Mouse (Mus musculus): ENCODE measurements around the gene 3110040M04Rik.
"Not testable (repeated sequence)": the region's sequence is repeated elsewhere in the genome, so short reads cannot be mapped to it uniquely, and the experiment has no call there.

Gene 3110040M04Rik

DNA sequence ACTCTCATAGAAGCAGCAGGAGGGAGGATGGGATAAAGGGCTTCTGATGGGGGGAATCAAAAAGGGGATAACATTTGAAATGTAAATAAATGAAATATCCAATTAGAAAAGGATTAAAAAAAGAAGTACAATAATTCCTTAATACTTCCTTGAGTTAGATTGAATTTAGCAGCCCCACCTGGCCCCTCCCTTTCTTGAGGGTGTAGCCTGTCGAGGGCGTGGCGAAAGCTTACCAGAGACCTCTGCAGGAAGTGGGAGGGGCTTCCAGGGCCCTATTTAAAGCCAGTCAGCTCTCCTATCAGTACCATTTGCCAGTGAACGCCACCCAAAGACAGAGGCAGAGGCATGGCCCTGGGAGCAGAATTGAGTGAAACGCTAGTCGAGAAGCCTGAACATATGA is at the start of gene 3110040M04Rik:
Gene 3110040M04Rik (plus strand): TSS at position 304 of the 400 bp plus-strand sequence.
- not testable (repeated sequence) for DNase-seq

GRCm38 (mm10) chr1:151154131-151154530 is 49.8 kb upstream of the 3110040M04Rik start:
- DNase-seq: not testable (repeated sequence)

DNA sequence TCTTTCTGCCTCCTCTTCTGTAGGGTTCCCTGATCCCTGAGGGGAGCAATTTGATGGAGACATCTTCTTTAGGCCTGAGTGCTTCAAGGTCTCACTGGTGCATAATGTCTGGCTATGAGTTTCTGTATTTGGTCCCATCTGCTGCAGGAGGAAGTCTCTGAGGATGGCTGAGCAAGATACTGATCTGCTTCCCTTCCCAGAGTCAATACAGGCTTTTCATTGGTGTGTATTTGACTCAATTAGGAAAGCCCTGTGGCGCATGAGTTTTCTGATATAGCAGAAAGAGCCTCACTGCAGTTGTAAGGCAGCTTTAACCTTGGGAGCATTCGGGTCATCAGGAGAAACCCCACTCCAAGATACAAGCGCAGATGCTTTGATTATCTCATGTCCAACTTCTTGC is 47.8 kb upstream of the 3110040M04Rik start:
- DNase-seq: no peak

GRCm38 (mm10) chr1:151156777-151157632 is 46.9 kb upstream of the 3110040M04Rik start:
- no peak for DNase-seq

DNA sequence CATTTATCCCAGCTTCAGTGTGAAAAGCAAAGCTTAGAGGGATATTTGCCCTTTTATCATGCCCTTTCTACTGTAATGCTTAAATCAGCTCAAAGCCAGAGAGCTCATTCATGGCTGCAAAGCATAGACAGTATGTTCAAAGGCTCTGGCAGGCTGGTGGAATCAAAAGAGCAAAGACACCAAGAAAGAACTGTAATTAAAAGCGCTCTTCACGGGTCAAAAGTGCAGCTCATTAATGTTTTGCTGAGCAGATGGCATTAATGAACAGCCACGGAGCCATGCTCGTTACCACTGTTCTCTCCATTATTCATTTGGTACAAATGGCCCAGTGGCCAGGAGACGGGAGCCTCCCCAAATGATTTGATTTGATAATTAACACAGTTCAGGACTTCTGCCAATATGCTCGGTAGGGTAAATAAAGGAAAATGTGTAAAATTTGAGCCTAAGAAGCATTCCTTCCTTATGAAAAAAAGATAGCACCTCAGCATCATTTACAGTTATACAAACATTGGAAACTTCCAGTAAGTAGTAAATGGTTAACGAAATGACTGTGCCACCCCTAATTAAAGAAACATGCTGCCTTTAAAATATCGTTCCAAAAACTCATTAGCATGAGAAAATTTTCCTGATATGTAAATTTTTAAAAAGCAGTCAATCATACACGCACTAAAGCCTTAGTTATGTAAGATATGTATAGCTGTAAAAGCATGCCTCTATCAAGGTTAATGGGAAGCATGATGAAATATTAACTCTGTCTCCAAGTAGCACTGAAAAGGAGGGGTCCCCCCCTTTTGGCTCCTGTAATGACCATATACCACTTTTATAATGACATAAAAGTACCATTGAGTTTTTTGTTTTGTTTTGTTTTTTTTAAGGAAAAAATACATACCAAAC is 45.7 kb upstream of the 3110040M04Rik start:
- no peak for DNase-seq

- no peak for DNase-seq
Observed at GRCm38 (mm10) chr1:151158857-151159510, 44.9 kb upstream of the 3110040M04Rik start.

DNA sequence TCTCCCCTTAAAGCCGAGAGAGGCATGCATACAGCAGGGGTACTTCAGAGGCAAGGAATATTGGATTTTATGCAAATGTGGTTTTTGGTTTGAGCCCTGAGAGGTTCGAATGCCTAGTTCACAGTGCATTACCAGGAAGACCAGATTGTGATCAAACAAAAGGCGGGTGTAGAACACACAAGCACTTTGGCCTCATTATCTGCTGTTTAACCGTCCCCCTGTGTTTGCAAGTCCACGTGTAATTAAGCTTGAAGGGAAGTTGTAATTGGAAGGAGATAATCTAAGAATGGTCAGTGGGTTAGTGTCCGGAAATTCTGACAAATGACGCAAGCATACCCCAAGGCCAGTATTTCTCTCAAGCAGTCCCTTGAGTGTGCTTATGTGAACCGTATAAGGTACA is 37.9 kb upstream of the 3110040M04Rik start:
- no peak for DNase-seq

GRCm38 (mm10) chr1:151167297-151168047 is 36.4 kb upstream of the 3110040M04Rik start:
- DNase-seq: no peak

DNA sequence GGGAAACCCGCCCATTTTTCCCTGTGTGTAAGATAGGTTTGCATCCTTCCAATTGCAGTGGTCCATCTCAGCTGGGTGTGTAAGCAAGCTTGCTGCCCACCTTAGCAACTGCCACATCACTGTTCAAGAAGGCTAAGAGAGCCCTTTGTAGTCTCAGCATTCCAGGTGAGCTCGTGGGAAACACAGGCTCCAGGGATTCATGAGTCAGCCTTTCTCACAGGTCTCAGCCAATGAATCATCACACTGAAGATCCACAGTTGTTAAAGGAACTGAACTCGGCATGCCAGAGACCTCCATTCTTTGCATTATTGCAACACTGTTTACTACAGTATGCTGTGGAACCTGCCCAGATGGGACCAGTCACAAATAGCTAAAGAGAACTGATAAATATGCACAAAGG is 35.3 kb upstream of the 3110040M04Rik start:
- DNase-seq: no peak

DNA sequence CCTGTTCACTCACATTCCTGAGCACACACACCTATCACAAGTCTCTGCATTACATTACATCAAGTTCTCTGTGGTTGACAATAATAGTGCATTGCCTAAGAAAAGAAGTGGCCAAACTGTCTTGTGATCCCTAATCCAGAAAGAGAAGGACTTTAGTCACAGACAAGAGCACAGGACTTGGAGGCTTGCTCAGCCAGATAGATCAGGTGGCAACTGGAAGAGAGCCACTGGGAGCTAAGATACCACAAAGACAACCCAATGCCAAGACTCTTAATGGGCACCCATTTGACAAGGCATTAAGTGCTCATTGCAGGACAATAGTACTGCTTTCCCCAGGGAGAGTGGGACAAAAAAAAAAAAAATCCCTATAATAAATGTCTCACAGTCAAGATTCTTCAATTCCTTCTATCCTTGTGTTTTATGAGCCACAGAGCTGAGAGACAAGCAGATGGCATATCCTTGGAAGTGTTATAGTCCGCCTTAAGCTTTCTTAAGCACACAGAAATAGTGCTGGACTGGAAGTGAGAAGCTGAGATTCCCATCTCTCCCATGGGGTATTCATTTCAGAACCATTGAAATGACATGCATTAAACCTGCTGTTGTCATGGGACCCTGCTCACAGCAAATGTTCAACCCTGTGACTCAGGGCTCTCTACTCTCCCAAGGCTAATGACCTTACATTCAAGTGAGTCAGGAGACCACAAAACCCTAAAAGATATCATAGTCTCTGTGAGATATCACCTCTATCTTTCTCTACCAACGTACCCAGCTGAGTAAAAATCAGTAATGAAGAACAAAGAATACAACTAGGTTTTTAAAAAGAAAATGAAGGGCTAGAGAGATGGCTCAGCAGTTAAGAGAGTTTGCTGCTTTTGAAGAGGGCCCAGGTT is 32.1 kb upstream of the 3110040M04Rik start:
- DNase-seq: no peak

DNA sequence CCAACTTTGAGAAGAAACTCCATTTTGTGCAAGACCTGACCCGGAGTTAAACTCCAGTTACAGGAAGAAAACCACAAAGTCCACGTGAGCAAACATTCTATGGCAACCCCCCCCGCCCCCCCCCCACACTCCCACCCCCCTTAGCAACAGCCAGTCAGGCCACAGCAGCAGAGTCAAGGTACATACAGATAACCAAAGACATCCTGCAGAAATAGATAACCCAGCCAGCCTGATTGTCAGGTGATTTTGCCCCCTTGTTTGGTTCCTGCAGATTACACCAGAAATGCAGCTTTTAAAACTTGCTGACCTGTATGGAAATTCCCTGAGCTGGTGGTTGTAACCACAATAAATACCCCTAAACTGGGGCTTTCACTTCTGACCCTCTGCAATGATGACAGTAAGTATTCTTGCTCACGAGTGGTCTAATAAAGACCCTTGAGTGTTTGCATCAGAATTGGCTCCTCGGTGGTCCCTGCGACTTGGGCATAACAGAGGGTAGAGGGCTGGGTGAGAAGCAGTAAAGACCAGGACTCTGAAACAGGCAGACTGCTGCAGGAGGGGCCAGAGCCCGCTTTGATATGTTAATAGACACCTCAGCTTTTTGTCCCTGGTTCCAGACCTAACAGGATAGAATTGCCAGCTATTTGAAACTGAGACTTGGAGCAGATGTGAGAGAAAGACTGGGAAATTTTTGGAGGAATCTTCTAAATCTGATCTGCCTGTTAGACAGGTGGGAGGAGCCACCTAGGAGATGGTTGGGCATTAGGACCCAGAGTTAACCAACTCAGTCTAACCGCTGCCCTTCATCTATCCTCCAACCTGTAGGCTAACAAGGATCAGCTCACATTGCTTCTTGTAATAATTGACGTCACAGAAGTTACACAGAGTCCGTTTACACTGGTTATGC is 26.6 kb upstream of the 3110040M04Rik start:
- no peak for DNase-seq

GRCm38 (mm10) chr1:151177937-151178271 is 26.0 kb upstream of the 3110040M04Rik start:
- peak in 1 of 2 experiments; percentile 11 for DNase-seq

- no peak for DNase-seq
Observed at GRCm38 (mm10) chr1:151178505-151179083, 25.3 kb upstream of the 3110040M04Rik start.

GRCm38 (mm10) chr1:151180167-151180566 is 23.8 kb upstream of the 3110040M04Rik start:
- DNase-seq: no peak

- DNase-seq: not testable (repeated sequence)
Observed at GRCm38 (mm10) chr1:151182266-151182665, 21.7 kb upstream of the 3110040M04Rik start, which contains the start of gene Gm47985. TSS of gene Gm47985 (plus strand) at chr1:151182537.

DNA sequence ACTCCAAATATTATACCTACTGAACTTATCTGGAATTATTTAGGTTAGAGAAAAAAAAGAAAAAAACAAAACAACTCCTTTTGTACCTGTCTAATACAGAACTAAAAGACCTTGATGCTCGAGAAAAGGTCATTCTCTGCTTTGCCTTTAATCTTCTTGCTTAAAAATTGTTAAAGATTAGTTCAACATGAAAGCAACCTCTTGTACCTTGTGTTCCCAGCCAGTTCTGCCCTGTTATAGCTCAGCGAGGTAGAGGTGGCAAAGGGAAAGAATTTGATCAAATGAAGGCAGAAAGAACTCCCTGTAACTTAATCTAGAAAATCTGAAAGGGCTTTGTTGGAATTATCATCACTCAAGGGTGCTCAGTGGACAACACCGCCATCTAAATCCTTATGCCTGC is 17.7 kb upstream of the 3110040M04Rik start:
- DNase-seq: not testable (repeated sequence)

DNA sequence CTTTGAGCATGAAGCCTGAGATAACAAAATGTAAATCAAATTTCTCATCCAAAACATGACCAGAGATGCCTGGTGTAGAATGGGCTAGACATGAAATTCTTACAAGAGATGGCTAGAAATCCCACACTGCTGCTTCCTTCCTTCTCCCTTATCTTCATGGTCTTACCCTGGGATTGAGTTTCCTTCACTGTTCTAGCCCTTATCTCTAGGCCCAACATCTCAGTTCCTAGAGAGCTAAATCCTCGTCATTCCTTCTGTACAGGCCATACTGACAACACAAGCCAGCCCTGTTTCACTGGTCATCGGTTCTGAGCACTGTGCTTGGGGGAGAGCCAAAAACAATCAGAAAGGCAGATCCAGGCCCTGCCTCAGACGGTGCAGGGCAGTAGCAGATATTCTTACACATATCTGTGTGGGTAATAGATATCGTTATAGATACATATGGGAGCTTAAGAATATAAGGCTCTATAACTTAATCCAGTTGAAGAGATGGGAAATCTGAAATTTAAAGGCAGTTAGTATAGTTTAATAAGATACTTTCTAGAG is 17.0 kb upstream of the 3110040M04Rik start:
- DNase-seq: not testable (repeated sequence)

- no peak for DNase-seq
Observed at GRCm38 (mm10) chr1:151188469-151188868, 15.5 kb upstream of the 3110040M04Rik start.

DNA sequence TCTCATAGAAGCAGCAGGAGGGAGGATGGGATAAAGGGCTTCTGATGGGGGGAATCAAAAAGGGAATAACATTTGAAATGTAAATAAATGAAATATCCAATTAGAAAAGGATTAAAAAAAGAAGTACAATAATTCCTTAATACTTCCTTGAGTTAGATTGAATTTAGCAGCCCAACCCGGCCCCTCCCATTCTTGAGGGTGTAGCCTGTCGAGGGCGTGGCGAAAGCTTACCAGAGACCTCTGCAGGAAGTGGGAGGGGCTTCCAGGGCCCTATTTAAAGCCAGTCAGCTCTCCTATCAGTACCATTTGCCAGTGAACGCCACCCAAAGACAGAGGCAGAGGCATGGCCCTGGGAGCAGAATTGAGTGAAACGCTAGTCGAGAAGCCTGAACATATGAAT is 11.8 kb upstream of the 3110040M04Rik start, which contains the start of gene Gm8947:
Gene Gm8947 (plus strand): TSS at position 302 of the 400 bp plus-strand sequence.
- DNase-seq: not testable (repeated sequence)
